Mouse (Mus musculus): ENCODE measurements around the gene Pax3.

Pax3 gene

DNA sequence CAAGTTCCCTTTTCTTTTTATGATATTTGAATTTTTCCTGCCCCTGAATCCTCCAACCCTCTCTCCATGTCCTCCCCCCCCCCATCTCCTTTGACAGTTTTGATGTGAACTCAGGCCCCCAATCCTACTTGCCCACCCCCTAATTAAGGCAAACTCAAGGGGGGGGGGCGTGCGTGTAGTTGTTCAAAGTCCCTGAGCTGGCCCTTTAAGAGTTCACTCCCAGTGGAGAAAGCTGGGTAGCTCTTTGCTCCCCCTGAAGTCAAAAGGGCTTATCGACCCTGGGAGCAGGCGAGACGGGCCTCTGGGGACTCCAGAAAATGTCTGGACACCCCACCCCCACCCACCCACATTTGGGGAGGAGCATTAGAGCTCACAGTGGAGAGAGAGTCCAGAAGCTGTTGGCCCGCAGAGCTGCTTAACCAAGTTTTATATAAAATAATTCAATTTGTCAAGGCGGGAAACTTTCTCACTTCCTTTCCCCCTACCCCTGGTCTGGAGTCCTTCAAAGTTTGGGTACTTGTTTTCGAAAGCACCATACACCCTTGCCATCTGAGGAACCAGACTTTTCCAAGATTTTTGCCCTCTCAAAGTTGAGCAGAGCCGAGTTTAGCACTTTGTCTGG lies 1.5 kb upstream of the Pax3 start:
- no peak for DNase-seq (ENCODE audit: low read depth)

DNA sequence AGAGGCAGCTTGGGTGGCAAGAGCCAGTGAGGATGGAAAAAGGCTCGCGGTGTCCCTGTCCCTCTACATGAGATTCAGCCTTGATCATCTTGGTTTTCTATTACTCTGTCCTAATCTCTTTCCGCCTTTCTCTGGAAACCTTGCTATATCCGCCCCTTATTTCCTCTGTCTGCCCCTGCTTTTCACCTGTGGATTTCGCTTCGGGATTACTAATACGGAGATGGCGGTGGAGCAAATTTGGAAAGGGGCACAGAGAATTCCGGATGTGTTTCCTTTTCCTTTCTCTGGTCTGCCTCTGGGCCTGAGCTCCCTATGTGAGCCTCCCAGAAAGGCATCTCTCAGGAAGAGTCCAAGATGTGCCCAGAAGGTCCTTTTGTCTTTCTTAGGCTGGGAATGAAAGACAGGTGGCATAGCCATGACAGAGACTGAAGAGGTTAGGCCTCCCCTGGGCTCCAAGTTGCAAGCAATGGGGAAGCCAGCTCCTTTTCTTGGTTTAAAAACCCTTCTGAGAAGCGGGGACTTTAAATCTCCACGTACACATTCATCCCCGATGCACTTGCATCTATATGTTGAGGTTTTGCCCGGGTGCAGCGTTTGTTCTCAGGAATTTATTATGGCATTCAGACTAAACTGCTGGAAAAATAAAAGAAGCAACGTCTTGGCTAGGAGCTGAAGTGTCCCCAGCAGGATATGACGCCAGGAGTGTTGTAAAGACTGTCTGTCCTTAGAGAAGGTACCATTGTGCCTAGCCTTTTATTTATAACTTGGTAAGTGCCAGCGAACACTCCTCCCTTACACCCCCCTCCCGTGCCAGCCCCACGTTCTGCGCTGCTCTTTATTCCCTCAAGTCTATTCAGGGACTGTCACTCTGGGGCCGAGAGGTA lies 659 bp upstream of the Pax3 start:
- DNase-seq (ENCODE audit: low read depth): no peak

DNA sequence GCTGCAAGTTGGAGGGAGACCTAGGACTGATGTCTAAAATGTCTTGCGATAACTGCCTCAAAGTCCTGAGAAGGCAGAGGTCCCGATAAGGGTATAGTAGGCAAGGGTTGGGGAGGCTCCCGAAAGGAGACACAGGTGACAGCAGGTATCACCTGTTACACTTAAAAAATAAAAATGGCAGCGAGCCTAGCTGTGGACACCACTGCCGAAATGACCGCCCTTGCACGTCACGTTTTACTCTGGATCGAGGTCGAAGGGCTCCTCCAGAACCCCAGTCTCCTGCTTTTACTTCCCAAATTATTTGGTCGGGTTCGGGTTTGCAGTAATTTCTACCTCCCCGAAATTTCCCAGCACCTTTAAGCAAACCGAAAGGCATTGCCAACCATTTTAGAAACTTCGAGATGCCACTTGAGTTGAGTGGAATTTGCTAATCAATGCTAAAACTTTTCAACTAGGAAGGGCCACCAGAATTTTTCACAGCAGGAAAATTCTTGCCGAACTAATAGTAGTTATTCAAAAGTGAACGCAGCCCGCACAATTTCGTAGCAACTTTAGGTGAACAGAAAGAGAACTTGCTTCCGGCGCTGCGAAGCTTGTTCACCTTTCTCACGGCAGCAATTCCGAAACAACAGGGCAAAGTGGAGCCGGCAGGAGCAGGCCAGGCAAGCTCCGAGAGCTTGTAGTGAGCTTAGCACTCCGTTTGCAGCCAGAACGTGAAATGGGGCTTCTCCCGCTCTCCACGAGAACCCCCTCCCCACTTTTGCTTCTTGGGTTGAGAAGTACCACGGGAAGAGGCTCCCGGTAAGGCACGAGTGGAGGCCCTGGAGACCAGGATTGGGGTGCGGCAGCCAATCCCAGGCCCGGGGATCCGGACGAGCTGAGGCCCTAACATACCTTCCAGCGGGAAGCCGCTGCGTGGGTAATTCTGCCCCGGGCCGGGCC lies 892 bp downstream of the Pax3 start:
- no peak for DNase-seq (ENCODE audit: low read depth)

DNA sequence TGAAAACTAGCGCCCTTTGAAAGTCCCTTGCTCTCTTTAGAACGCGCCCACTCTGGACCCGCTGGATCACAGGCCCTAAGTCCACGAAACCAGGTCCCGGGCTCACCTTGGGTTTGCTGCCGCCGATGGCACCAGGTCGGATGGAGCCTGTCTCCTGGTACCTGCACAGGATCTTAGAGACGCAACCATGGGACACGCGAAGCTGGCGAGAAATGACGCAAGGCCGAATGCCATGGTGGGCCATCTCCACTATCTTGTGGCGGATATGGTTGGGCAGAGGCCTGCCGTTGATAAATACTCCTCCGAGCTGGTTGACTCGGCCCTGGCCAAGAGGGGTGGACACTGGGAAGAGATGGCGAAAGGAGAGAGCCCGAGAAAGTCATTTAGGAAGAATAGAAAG lies 1.8 kb downstream of the Pax3 start:
- DNase-seq (ENCODE audit: low read depth): no peak

DNA sequence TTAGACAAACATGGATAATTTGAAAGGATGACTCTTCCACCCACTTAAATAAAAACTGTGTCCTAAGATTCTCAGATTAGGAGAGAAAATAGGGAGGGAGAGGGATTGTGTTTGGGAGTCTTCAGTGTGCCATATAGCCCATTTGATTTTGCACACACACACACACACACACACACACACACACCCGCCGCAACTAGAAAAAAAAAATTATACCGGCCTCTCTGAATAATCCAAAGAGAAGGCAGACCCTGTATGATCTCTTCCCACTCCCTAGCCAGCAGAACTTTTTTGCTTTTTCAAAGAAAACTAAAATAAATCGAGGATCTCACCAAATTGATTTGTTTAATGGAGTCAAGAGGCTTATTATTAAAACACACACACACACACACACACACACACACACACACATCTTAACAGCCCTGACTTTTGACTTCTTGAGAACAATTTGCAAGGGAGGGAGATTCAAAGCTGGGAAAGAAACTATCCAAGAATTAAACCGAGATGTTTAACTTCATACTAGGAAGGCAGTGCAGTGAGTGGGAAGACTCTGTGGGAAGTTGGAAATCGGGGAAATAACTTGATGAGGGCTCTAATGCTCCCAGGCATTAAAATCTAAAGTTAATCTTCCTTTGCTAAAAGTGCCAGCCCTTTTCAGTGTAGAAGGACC lies 2.4 kb downstream of the Pax3 start:
- no peak for DNase-seq (ENCODE audit: low read depth)

DNA sequence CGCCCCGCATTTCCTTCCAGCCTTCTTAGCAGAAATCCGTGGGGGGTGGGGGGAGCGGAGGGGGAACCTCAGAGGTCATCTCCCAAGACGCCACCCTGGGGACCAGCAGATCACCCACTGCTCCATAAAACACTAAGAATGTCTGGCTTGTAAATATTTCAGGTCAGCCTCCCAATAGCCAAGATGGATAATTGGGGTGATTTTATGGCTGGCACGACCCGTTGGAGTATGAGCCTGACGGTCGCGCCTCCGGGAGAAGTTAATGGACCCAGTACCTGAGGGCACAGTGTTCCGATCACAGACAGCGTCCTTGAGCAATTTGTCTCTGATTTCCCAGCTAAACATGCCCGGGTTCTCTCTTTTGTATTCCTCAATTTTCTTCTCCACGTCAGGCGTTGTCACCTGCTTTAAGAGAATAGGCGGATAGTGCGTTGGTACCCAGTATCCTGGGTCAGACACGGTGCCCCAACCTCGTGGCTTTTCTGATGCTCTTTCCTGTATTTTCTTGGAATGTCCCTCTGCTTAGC lies 3.4 kb downstream of the Pax3 start:
- no peak for DNase-seq (ENCODE audit: low read depth)

DNA sequence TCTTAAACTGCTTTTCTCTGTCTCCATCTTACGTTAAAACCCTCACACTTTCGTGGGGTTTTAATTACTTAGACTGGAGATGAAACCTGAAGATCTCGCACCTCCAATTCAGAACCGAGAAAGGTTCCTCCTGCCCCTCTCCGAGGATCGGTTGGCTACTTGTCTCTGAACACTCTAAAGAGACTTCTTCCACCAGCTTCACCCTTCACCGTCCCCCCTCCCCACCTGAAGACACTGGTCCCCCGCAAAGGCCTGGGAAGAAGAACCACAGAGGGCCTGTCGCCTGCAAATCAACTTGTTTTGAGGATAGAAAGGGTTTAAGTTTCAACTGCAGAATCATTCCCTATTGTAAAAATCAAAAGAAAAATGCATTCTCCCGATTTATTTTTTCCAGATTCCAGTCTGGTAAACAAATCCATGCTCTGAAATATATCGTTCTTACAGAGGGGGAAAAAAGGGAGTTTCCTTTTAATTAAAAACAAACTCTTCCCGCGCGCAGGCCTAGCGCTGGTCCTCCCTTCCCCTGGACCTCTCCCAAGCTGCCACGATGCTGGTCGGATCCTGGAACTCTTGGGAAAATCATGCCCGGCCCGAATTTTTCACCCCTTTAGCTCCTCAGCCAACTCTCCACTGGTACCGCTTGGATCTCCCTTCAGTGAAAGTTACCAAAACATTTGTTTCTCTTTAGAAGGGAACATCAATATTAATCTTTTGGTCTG lies 4.0 kb downstream of the Pax3 start:
- DNase-seq (ENCODE audit: low read depth): no peak

DNA sequence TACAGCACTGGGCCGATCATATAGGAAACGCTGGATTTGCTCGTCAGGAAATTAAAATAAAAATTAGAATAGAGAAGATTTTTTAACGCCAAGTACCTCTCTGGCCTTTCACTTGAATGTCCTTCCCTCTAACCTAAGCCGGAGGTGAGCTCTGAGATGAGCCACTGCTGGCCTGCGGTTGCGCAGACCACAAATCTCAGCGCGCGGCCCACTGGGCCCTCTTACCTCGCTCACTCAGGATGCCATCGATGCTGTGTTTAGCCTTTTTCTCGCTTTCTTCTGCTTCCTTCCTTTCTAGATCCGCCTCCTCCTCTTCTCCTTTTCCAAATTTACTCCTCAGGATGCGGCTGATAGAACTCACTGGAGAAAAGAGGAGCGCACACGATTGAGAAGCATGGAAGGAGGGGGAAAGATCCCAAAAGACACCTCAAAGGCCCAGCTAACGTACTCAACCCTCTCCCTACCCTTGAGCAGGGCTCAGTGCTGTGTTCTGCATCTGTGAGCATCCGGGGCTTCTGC lies 4.7 kb downstream of the Pax3 start:
- no peak for DNase-seq (ENCODE audit: low read depth)

DNA sequence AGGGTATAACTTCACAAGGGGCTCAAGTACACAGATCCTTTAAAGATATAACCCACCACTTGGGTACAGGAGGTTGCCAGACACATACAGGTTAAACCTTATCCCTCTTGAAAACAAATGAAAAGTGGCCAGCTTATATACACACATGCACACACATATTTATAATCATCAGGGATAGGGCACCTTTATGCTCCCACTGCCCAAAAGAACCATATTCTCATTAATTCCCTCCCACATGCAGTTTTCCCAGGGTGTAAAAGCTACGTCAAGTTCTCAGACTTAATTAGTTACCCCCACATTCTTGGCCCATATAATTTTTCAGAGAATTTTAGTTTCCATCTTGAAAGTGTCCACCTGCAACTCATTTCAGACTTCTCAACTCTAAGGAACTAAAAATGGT lies 5.2 kb downstream of the Pax3 start:
- no peak for DNase-seq (ENCODE audit: low read depth)

DNA sequence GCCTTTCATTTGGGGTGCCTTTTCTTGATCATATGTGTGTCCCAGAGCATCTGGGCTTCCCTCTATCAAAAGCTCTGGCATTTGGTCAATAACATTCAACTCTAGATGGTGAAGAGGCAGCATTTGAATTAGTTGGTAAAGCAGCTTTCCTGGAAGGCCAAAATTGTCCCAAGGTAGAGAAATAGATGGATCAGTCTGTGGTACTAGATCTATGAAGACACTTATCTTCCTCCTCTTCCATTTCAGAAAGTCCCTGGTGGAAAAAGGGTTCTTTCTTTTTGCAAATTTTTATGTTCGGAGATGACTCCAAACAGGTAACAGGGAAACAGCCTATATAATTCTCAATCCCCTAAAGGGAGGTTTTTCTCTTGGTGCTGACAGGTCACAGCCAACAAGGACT lies 5.6 kb downstream of the Pax3 start:
- DNase-seq (ENCODE audit: low read depth): no peak

DNA sequence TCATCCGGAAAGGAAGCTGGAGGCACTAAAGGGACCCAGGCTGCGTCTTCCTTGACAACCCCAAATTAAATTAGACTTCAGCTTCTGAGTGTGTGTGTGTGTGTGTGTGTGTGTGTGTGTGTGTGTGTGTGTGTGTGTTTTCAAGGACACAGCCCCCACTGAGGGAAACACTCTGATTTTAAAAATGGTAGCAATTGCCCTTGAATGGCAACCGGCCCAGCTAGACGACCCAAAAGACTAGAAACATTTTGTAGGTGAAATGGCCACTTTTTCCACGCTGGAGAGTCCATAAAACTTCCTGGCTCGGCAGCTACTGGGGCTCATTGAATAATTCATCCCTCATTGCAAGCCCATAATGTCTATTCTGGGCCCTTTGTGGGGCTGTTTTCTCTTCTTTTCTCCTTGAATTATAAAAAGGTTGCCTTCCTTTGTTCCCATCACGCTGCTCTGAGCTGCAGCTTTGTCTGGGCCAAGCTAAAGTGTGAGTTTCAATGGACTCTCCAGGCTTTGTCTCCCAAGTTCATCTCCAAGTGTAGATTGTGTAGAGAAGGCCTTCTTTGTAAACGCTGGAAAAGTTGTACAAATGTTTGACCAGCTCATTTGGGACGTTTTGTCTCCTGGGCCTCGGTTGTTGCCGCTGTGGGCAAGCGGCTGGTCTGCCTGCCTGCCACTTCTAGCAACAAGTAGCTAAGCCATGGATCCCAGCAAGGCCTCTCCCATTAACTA lies 6.4 kb downstream of the Pax3 start:
- no peak for DNase-seq (ENCODE audit: low read depth)

DNA sequence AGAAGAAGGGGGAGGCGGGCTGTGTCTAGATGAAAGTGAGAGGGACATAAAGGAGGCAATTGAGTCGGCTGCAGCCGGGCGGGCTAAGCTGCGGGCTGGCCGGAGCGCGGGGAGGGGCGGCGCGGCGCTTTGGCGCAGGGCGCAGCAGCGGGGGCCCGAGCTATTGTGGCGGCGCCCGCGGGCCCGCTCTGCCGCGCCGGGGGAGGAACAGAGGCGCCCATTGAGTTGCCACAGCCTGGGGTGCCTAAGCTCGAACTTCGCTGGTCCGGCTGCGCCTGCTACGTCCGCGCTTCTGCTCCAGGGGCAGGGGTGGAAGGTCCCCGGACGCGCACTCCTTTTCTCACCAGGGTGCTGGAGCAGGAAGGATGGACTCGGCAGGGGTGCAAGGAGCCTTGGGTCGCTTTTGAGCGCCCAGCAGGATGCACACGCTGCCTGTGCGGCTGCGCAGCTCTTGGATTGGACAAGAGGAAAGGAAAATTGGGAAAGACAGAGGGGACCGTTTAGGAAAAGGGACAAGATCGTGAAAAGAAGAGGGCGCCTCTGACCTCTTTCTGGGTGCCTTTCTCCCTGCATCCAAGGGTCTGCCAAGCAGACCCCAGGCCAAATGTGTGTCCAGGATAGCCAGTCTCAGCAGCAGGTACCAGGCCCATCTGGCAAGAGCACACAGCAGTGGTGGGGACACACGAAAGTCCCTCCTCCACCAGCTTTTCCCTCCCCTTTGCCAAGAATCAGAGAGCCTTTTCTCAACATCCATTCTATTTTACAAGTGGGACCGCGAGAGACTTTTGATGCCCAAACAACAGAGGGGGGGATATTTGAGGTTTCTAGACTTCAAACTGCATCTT lies 7.2 kb downstream of the Pax3 start:
- DNase-seq (ENCODE audit: low read depth): no peak

DNA sequence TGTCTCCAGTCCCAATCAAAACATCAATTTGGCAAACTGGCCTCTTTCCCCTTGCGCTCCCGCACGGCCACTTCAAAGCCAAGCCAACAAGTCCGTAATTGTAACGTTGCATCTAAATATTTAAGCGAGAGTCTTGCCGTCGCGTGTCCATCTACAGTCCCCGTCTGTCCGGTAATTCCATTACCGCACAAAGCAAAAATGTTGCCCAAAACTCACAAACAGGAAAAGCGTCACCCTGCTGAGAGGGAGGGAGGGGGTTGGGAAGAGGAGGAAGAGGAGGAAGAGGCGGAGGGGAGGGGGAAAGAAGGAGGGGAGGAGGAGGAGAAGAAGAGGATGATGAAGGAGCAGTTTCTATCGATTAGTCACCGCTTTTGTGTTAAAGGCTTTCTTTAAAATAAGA lies 7.9 kb downstream of the Pax3 start:
- no peak for DNase-seq (ENCODE audit: low read depth)

DNA sequence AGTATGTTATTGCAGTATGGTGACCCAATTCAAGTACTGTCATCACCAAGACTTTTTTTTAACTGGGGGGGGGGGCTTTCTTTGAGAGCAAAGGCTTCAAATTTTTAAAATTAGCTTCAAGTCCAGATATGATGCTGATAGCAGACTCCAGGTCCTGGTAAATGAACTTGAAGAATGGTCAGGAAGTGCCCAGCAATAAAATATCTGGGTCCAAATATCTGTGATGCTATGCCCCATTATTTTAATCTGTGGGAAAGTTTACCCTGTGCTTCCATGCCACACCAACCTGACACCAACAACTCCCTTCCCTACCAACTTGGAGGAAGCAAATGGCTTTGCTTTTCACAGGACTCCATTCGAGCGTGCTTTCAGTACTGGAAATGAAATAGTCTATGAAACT lies 8.6 kb downstream of the Pax3 start:
- no peak for DNase-seq (ENCODE audit: low read depth)

DNA sequence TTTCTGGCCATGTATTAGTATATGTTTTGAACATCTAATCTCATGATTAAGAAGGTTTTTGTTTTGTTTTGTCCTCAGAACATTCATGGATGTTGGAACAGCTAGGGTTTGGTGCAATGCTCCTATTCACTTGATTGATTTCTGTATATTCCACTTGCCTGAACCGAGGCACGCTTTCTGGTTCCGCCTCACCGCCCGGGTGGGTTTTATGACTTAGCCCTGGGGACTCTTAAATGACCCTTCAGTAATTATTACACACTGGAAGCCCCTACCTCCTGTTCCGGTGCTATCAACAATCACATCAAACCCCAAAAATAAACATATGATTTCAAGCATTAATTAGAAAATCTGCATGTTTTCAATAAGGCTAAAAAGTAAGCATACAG lies 9.2 kb downstream of the Pax3 start:
- DNase-seq (ENCODE audit: low read depth): no peak

DNA sequence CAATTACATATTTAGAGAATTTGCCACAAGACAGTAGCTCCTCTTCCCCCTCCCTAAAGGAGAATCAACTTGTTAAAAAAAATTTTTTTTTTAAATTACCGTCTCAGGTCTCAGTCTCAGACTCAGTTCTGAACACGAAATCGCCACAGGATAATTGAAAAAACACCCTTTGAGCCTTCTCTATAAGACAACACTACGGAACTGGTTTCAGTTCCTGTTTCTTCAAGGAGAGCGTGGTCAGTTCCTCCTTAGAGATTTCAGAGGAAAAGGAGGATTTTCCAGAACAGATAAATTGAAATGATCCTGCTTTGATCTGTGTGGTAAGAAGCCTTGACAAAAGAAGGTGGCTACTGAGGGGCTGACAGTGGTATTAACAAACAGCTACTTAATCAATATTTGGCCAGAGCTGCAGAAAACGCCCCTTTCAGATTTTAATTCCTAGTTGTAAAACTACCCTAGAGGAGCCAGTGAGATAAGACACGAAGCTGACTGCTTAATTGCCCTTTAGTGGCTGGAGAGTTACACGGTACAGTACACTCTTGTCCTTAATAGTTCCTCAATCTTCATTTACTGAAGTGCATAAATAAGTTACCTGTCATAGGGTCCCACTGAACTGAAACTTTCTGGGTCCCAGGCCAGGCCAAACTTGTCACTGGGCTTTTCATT lies 9.7 kb downstream of the Pax3 start:
- no peak for DNase-seq (ENCODE audit: low read depth)

DNA sequence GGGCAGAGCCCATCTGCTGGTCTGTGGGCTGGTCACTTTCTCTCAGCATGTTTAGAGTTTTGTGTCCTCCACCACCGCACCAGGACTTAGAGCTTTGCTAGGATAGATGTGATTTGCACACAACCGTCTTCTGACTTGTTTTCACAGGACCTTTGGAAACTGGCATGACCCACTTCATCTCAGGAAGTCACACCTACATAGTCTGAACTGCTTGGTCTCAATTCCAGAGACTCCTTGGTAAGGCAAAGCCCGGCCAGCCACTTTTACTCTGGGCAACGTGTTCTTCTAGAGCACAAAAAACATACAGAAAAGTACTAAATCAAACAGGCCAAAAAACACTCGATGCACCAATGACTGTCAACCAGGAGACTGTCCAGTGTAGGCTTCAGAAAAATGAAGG lies 14.0 kb downstream of the Pax3 start:
- DNase-seq (ENCODE audit: low read depth): no peak

DNA sequence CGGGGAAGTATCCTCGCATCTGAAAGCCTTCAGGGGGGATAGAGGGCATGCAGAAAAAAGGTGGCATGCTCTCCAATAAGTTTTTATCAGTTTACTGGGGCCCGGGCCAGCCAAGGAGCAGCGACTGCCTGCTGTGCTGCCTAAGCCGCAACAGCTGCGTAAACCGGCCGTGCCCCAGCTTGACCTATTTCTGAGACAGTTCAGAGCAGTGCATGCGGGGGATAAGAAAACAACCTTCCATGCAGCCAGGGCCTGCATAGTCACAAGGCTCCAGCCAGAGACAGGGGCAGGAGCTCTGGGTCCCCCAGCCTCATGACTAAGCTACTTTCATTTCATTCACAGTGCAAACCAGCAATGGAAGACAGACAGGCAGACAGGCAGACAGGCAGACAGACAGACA lies 15.1 kb downstream of the Pax3 start:
- DNase-seq (ENCODE audit: low read depth): no peak

DNA sequence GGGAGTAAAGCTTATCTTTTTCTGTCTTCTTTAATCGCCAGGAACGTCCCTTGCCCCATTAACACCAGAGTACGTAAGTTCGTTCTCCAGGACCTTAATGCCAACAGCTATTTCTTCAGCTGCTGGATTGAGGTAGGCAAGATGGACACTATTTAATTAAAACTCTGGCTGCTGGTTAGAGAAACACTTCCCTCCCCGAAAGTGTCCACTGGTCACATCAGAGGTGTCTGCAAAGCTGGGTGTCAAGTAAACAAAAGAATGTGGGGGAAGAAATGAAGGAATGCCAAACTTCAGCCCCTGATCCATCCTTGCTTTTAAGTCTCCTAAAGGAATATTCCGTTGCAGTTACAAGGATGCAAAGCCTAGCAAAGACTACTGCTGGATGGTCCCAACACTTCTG lies 24.6 kb downstream of the Pax3 start:
- no peak for DNase-seq (ENCODE audit: low read depth)
